Mouse (Mus musculus) liver, embryonic 13.5 days (tissue): ENCODE results near the gene H2-T24. TPM values are rescaled to one million over a fixed set of nuclear protein-coding genes. Genes with fewer than 3 reads are reported as not detected.

ENCODE experiments used
- ATAC-seq: fragments of 200-750 bp; cut with Nextera tagmentation; 2 replicates; pipeline ENCODE4 v1.8.0; 2017; ENCODE audit warnings: low read depth, mild to moderate bottlenecking, moderate number of reproducible peaks, moderate library complexity
- DNase-seq: peaks from one replicate; pipeline ENCODE4 v3.0.0; 2022
- H3K27ac ChIP-seq: fragments of 300-500 bp; sonication (generic); 2 replicates; pipeline ENCODE4 v1.5.1; 2015; ENCODE audit warnings: moderate library complexity, mild to moderate bottlenecking, inconsistent platforms
- H3K27me3 ChIP-seq: fragments of 300-500 bp; sonication (generic); 2 replicates; pipeline ENCODE4 v1.6.1; 2015; ENCODE audit warnings: mild to moderate bottlenecking, inconsistent platforms
- H3K36me3 ChIP-seq: fragments of 300-500 bp; sonication (generic); 2 replicates; pipeline ENCODE4 v1.6.1; 2015; ENCODE audit warnings: mild to moderate bottlenecking, inconsistent platforms
- H3K4me1 ChIP-seq: fragments of 300-500 bp; sonication (generic); replicated peaks from 2 replicates; pipeline ENCODE4 v1.6.1; 2015; ENCODE audit warnings: inconsistent platforms
- H3K4me2 ChIP-seq: fragments of 300-500 bp; sonication (generic); 2 replicates; pipeline ENCODE4 v1.6.1; 2015; ENCODE audit warnings: inconsistent platforms, mild to moderate bottlenecking, moderate library complexity
- H3K4me3 ChIP-seq: fragments of 300-500 bp; sonication (generic); replicated peaks from 2 replicates; pipeline ENCODE4 v1.5.1; 2015; ENCODE audit warnings: mild to moderate bottlenecking, inconsistent platforms
- H3K9ac ChIP-seq: fragments of 300-500 bp; sonication (generic); 2 replicates; pipeline ENCODE4 v1.6.1; 2015; ENCODE audit warnings: mild to moderate bottlenecking, inconsistent platforms
- H3K9me3 ChIP-seq: fragments of 300-500 bp; sonication (generic); replicated peaks from 2 replicates; pipeline ENCODE4 v1.6.1; 2016; ENCODE audit warnings: inconsistent platforms
- WGBS: fragments of 180-500 bp; shearing (Covaris S2); methylation state at CpG from one replicate; pipeline ENCODE4 v1.1.7; 2015; ENCODE audit not compliant: insufficient replicate concordance; 5-methylcytosine and 5-hydroxymethylcytosine counted together
- polyA plus RNA-seq: library from polyadenylated mRNA; unstranded; fragments of >200 nt; fragmentation: Nextera tagmentation; extraction: Ambion mirVana; gene quantifications from 2 replicates; pipeline ENCODE4 v1.2.1, GENCODE M21; 2015

Gene H2-T24
- polyA plus RNA-seq, 1 experiment from 2014 or later, result 5.2 TPM

DNA sequence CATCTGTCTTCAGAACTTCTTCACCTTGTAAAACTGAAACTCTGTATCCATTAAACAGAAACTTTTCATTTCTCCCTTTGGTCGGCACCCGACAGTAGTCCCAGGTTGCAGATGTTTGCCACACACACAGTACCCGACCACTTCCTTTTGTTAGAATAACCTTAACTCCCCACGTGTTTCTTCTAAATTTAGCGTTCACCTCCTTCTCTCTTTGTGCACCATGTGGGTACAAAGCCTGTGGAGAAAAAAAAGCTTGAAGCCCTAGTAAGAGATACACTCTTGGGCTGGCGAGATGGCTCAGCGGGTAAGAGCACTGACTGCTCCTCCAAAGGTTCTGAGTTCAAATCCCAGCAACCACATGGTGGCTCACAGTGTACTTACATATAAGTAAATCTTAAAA lies 21.0 kb downstream of the H2-T24 start:
- peaks cover 85% of the 10 kb centered on the region for H3K4me1 ChIP-seq
- peak overlapping the region; percentile 43; the same call in 1 of the 2 replicates for H3K9ac ChIP-seq
- H3K27me3 ChIP-seq, result no peaks in the 10 kb centered on the region
- H3K4me2 ChIP-seq, result peak overlapping the region; percentile 58
- H3K4me3 ChIP-seq, result peak overlapping the region; percentile 56
- DNase-seq (no peak), ATAC-seq (no peak)
- peaks cover 34% of the 10 kb centered on the region for H3K36me3 ChIP-seq
- H3K27ac ChIP-seq, result peak overlapping the region; percentile 64
- H3K9me3 ChIP-seq, result peaks cover 16% of the 10 kb centered on the region
- 48% methylated on average over 7 of the region's 7 CpGs for WGBS

DNA sequence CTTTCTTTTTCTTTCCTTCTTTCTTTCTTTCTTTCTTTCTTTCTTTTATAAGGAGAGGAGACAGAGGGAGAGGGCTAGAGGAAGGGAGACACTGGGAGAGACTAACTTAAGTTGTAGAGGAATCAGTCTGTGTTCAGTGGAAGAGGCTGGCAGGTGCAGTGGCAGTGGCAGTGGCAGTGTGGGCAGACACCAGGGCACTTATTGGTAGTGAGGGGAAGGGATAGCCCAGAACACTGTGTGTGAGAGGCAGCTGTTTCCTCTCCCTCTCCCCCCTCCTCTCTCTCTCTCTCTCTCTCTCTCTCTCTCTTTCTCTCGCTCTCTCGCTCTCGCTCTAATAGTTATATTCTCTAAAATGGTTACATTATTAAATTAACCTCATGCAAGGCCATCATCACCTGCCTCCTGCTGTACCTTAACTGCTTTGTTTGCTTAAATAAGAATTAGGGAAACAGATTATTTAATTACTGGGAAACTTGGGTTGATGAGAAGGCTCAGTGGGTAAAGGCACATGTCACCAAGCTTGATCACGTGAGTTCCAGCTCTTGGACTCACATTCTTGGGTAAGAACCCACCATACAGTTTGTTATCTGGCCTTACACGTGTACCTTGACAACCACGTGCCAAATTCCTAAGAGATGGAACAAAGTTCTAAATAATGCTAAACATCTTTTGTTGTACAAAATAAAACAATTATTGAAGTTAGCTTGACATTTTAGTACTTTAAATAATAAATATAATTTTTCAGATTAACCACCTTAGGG lies 21.6 kb downstream of the H2-T24 start:
- Histone ChIP-seq H3K4me2 (peak overlapping the region; percentile 58), H3K27ac (peak overlapping the region; percentile 82), H3K9ac (peak overlapping the region; percentile 67), H3K27me3 (no peaks in the 10 kb centered on the region), H3K9me3 (peaks cover 16% of the 10 kb centered on the region), H3K4me3 (peak overlapping the region; percentile 56), H3K36me3 (peaks cover 27% of the 10 kb centered on the region), H3K4me1 (peaks cover 85% of the 10 kb centered on the region)
- DNase-seq (no peak), ATAC-seq (no peak)
- 43% methylated on average over 6 of the region's 6 CpGs for WGBS

DNA sequence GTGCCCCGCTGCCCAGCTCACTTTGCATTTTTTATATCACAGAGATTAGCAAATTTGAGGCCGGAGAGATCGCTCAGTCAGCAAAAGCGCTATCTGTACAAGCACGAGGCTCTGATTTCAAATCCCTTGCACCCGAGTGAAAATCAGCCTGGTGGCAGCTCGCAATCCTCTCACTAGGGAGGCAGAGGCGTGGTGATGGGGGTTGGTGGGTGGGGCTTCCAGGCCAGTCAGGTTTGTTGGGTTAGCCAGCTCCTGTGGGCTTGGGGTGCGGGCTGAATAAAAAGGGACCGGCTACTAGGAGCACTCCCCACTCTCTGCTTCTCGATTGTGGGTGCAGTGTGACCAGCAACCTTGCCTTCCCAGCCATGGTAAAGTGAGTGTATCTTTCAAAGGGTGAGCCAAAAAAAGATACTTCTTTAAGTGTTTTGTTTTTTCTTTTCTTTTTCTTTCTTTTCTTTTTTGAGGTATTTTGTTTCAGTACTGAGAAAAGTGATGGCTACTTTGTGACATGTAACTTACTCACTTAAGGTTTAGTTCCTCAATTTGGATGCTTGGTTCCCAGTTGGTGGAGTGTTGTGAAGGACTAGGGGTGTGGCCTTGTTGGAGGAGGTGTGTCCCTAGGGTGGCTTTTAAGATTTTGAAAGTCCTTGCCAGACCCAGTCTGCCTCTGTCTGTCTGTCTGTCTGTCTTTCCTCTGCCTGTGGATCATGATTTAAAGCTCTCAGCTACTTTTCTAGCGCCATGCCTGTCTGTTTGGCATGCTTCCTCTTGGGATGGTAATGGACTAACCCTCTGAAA lies 22.4 kb downstream of the H2-T24 start:
- H3K9me3 ChIP-seq, result peaks cover 14% of the 10 kb centered on the region
- H3K4me1 ChIP-seq, result peaks cover 82% of the 10 kb centered on the region
- peak overlapping the region; percentile 82 for H3K27ac ChIP-seq
- peak; percentile 61 for DNase-seq
- H3K36me3 ChIP-seq, result peaks cover 19% of the 10 kb centered on the region
- H3K27me3 ChIP-seq, result no peaks in the 10 kb centered on the region
- H3K4me3 ChIP-seq, result peak overlapping the region; percentile 56
- peak; percentile 50 for ATAC-seq
- 33% methylated on average over 12 of the region's 12 CpGs for WGBS
- peak overlapping the region; percentile 58 for H3K4me2 ChIP-seq
- peak overlapping the region; percentile 67 for H3K9ac ChIP-seq

DNA sequence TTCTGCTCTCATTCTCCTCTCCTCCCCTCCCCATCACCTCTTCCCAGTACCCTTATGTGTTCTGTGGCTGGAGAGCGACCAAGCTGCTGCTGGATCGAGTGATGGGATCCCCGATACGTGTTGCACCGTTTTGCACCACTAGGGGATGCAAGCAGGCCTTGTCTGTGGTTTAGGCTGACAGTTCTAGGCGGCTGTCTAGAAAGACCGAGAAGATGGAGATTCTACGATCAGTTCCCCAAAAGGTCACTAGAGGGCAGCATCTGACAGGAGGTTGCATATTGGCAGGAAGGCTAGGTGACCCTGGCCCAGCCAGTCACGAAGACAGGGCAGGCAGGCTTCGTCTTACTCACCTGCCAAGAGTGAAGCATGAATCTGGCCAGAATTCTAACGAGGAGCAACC lies 23.4 kb downstream of the H2-T24 start:
- H3K9ac ChIP-seq, result peak overlapping the region; percentile 42; the same call in 1 of the 2 replicates
- H3K4me2 ChIP-seq, result peak overlapping the region; percentile 86

DNA sequence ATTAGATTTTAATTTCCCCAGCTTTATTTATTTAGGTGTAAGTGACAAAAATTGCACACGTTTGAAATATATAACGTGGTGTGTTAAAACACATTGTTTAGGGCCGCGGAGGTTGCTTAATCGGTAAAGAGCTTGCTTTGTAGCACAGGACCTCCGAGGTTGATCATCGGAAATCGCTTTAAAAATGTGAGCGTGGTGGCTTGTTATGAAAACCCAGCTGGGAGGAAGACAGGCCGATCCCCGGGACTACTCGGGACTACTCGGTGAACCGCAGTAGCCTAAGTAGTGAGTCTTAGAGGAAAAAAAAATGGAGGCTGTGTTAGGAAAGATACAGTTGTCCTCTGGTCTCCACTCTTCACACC lies 25.5 kb downstream of the H2-T24 start:
- peak overlapping the region; percentile 73 for H3K4me3 ChIP-seq
- H3K36me3 ChIP-seq, result peaks cover 3% of the 10 kb centered on the region; the same call in 1 of the 2 replicates
- ATAC-seq, result no peak
- H3K4me1 ChIP-seq, result peaks cover 52% of the 10 kb centered on the region
- no peaks in the 10 kb centered on the region for H3K9me3 ChIP-seq
- H3K9ac ChIP-seq, result peak overlapping the region; percentile 82
- H3K27me3 ChIP-seq, result no peaks in the 10 kb centered on the region
- under 1% methylated on average over 14 of the region's 14 CpGs for WGBS
- peak overlapping the region; percentile 86 for H3K4me2 ChIP-seq
- DNase-seq, result no peak
- H3K27ac ChIP-seq, result peak overlapping the region; percentile 82

More for the DNA sequence above, 23.4 kb downstream of the H2-T24 start:
- Histone ChIP-seq H3K9me3 (peaks cover 5% of the 10 kb centered on the region; the same call in 1 of the 2 replicates), H3K27me3 (no peaks in the 10 kb centered on the region), H3K27ac (peak overlapping the region; percentile 82), H3K4me1 (peaks cover 73% of the 10 kb centered on the region), H3K4me3 (0 out of 2 replicates have a peak overlapping the region, but pooled peaks have one; percentile 56), H3K36me3 (peaks cover 10% of the 10 kb centered on the region)
- 1% methylated on average over 11 of the region's 11 CpGs for WGBS
- ATAC-seq (peak; percentile 41), DNase-seq (peak; percentile 93)

DNA sequence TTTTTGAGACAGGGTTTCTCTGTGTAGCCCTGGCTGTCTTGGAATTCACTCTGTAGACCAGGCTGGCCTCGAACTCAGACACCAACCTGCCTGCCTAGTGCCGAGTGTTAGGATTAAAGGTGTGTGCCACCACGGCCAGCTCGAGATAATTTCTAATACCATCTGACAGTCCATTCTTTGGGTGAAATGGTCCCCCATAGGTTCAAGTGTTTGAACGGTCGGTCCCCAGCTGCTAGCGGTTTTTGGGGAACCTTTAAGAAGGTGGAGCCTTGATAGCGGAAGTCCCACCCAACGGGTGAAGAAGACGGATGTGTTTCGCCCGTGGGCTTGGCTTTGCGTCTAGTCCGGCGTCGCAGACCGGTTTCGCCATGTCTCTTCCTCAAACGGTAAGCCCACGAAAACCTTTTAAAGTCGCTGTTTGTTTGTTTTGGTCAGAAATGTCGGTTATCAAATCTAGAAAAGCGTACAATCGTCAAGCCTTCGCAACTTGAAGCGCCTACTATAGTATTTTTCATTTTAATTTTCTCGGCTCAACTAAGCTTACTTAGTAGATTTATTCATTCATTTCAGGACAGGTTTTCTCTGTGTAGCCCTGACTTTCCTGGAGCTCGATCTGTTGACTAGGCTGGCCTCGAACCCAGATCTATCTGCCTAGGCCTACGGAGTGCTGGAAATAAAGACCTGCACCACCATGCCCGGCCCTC lies 26.0 kb downstream of the H2-T24 start:
- under 1% methylated on average over 31 of the region's 31 CpGs for WGBS
- Histone ChIP-seq H3K9ac (peak overlapping the region; percentile 82), H3K9me3 (no peaks in the 10 kb centered on the region), H3K36me3 (peaks cover 1% of the 10 kb centered on the region; the same call in 1 of the 2 replicates), H3K27me3 (no peaks in the 10 kb centered on the region), H3K27ac (peak overlapping the region; percentile 82), H3K4me3 (peak overlapping the region; percentile 73), H3K4me1 (peaks cover 47% of the 10 kb centered on the region), H3K4me2 (peak overlapping the region; percentile 86)
- ATAC-seq (peak; percentile 69), DNase-seq (peak; percentile 78)

DNA sequence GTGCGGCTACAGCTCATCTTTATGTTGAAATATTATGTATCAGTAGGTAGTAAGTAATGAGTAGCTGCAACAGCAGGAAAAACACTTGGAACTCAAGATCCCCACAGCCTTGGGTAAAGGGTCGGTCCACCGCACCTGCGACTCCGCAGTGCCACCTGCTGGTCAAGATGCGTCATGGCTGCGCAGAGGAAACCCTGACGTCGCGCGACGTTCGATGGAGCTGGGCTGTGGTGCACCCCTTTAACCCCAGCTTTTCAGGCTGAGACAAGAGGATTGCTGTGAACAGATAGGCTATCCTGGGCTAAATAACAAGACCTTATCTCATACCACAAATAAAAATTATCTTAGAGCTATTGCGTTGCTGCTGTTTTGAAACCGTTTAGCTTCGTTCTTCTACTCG lies 26.7 kb downstream of the H2-T24 start:
- ATAC-seq, result peak; percentile 52
- no peaks in the 10 kb centered on the region for H3K9me3 ChIP-seq
- DNase-seq, result peak; percentile 72
- H3K36me3 ChIP-seq, result peaks cover 4% of the 10 kb centered on the region; the same call in 1 of the 2 replicates
- H3K4me1 ChIP-seq, result peaks cover 41% of the 10 kb centered on the region
- H3K27ac ChIP-seq, result no peak overlapping the region
- H3K27me3 ChIP-seq, result no peaks in the 10 kb centered on the region
- peak overlapping the region; percentile 73 for H3K4me3 ChIP-seq
- peak overlapping the region; percentile 48; the same call in 1 of the 2 replicates for H3K9ac ChIP-seq
- WGBS, result 2% methylated on average over 17 of the region's 17 CpGs
- peak overlapping the region; percentile 86 for H3K4me2 ChIP-seq

DNA sequence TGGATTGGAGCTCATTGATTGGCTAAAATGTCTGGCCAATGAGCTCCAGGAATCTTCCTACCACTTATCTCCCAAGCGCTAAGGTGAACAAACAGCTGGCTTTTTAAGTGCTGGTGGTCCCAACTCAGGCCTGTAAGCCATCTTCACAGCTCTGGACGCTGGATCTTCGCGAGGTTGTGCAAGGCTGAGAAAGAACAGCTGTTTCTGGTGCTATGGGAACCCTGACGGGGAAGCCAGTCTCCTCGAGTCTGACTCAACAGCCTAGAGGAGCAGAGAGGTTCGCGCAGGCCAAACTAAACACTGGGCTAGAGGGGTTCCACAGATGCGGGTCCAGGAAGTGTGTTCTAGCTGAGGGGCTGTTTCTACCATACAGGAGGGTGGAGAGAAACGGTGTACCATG lies 28.6 kb downstream of the H2-T24 start:
- H3K4me3 ChIP-seq, result no peak overlapping the region
- H3K4me1 ChIP-seq, result peaks cover 22% of the 10 kb centered on the region
- H3K4me2 ChIP-seq, result no peak overlapping the region
- no peak for ATAC-seq
- 47% methylated on average over 10 of the region's 10 CpGs for WGBS
- DNase-seq, result no peak
- H3K36me3 ChIP-seq, result peaks cover 19% of the 10 kb centered on the region
- no peak overlapping the region for H3K27ac ChIP-seq
- H3K9me3 ChIP-seq, result no peaks in the 10 kb centered on the region
- H3K27me3 ChIP-seq, result no peaks in the 10 kb centered on the region
- H3K9ac ChIP-seq, result no peak overlapping the region

DNA sequence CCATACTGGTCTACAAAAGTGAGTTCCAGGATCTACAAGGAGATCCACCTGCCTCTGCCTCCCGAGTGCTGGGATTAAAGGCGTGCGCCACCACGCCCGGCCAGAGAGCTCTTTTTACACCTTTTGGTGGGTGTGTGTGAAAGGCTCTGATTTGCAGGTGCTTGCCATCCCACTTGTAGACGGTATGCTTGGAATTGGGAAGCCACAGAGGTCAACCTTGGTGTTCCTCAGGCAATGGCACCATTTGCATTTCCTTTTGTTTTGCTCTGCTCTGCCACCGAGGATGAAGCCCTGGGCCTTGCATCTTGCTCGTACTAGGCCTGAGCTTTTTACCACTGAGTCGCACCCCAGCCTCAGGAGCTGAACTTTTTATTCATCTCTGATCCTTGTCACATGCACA lies 38.6 kb downstream of the H2-T24 start:
- ATAC-seq (no peak), DNase-seq (no peak)
- no peaks in the 10 kb centered on the region for H3K27me3 ChIP-seq
- H3K9ac ChIP-seq, result no peak overlapping the region
- H3K4me1 ChIP-seq, result peaks cover 38% of the 10 kb centered on the region
- peak overlapping the region; percentile 98; the same call in 1 of the 2 replicates for H3K4me2 ChIP-seq
- 82% methylated on average over 9 of the region's 9 CpGs for WGBS
- H3K9me3 ChIP-seq, result no peaks in the 10 kb centered on the region
- peaks cover 33% of the 10 kb centered on the region for H3K36me3 ChIP-seq
- 0 out of 2 replicates have a peak overlapping the region, but pooled peaks have one; percentile 76 for H3K4me3 ChIP-seq
- no peak overlapping the region for H3K27ac ChIP-seq

DNA sequence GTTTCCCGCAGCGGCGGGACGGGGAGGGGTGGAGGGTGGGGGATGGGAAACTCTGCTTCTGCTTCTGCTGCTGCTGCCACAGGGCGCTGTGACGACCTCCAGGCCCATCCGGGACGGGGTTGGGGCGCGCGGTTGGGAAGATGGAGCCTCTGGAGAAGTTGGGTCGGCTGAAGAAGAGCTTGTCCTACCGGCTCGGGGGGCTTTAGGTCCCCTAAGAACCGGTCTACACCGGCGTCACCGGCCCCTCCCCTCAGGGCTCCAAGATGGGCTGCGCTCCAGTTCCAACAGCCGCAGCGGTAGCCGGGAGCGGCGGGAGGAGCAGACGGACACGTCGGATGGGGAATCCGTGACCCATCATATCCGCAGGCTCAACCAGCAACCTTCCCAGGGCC lies 40.0 kb downstream of the H2-T24 start:
- ATAC-seq, result peak; percentile 14

More for the DNA sequence above, 40.0 kb downstream of the H2-T24 start:
- Histone ChIP-seq H3K36me3 (peaks cover 34% of the 10 kb centered on the region), H3K27me3 (no peaks in the 10 kb centered on the region), H3K4me1 (peaks cover 38% of the 10 kb centered on the region), H3K9me3 (no peaks in the 10 kb centered on the region), H3K4me3 (peak overlapping the region; percentile 76), H3K4me2 (peak overlapping the region; percentile 98), H3K9ac (peak overlapping the region; percentile 78), H3K27ac (peak overlapping the region; percentile 81)
- DNase-seq, result no peak
- WGBS, result under 1% methylated on average over 29 of the region's 29 CpGs
